Mouse (Mus musculus) MEL (cell line): ENCODE measurements at regions not wholly inside any gene's neighbourhood (a gene's known extent, or its start where the extent isn't known, plus 50 kb on each side); places are given as distances from the start of the nearest gene placed in this dataset.

ENCODE experiments used
- DNase-seq: peaks from one replicate; pipeline ENCODE4 v3.0.0; 2011; ENCODE audit warnings: low read depth, low spot score
- H3K27ac ChIP-seq: 2 replicates; pipeline ENCODE4 v1.5.1; 2012; ENCODE audit warnings: low read depth, mild to moderate bottlenecking, control low read depth, low read length, moderate library complexity; ENCODE audit not compliant: control insufficient read depth
- H3K27me3 ChIP-seq, 2 experiments: fragments of 150-350 bp in 1 of 2; sonication (generic) in 1 of 2; 2 replicates each; pipeline ENCODE4 v1.6.1; 2012; ENCODE audit warnings: low read length in 2 of 2, mild to moderate bottlenecking in 2 of 2, improper control_type of control experiment in 1 of 2, moderate library complexity in 1 of 2; ENCODE audit not compliant: insufficient read depth in 2 of 2, control insufficient read depth in 1 of 2
- H3K36me3 ChIP-seq, 2 experiments: 2 replicates each; pipeline ENCODE4 v1.6.1; 2012 to 2014; ENCODE audit warnings: low read length in 2 of 2, improper control_type of control experiment in 1 of 2, inconsistent platforms in 1 of 2, mild to moderate bottlenecking in 1 of 2; ENCODE audit not compliant: insufficient read depth in 2 of 2, control insufficient read depth in 1 of 2
- H3K4me1 ChIP-seq, 2 experiments: fragments of 150-350 bp in 1 of 2; sonication (generic) in 1 of 2; 2 replicates each; pipeline ENCODE4 v1.6.1; 2012; ENCODE audit warnings: low read length in 2 of 2, improper control_type of control experiment in 1 of 2, mild to moderate bottlenecking in 1 of 2; ENCODE audit not compliant: insufficient read depth in 2 of 2, control insufficient read depth in 1 of 2
- H3K4me3 ChIP-seq, 2 experiments: fragments of 150-350 bp in 1 of 2; sonication (generic) in 1 of 2; 2 replicates each; pipeline ENCODE4 v1.5.1; 2012; ENCODE audit warnings: low read depth in 2 of 2, low read length in 2 of 2, mild to moderate bottlenecking in 2 of 2, moderate library complexity in 2 of 2, control low read depth in 1 of 2, improper control_type of control experiment in 1 of 2; ENCODE audit not compliant: control insufficient read depth in 1 of 2, insufficient read depth in 1 of 2
- H3K79me2 ChIP-seq: 2 replicates; pipeline ENCODE4 v1.6.1; 2012; ENCODE audit warnings: mild to moderate bottlenecking, low read length, moderate library complexity; ENCODE audit not compliant: control insufficient read depth, poor library complexity, insufficient read depth
- H3K9ac ChIP-seq: 2 replicates; pipeline ENCODE4 v1.6.1; 2012; ENCODE audit warnings: low read depth, mild to moderate bottlenecking, control low read depth, low read length, moderate library complexity; ENCODE audit not compliant: control insufficient read depth, poor library complexity, severe bottlenecking
- H3K9me3 ChIP-seq: fragments of 150-350 bp; sonication (generic); replicated peaks from 2 replicates; pipeline ENCODE4 v1.6.1; 2012; ENCODE audit warnings: mild to moderate bottlenecking, low read length, improper control_type of control experiment, moderate library complexity; ENCODE audit not compliant: insufficient read depth
- CHD1 ChIP-seq: IDR thresholded peaks from 2 replicates; pipeline ENCODE4 v1.6.1; 2012; ENCODE audit warnings: low read depth, mild to moderate bottlenecking, inconsistent platforms, low read length, improper control_type of control experiment
- CHD2 ChIP-seq: IDR thresholded peaks from 2 replicates; pipeline ENCODE4 v1.6.1; 2011; ENCODE audit warnings: low read length, improper control_type of control experiment
- E2F4 ChIP-seq: IDR thresholded peaks from 2 replicates; pipeline ENCODE4 v1.6.1; 2011; ENCODE audit warnings: low read depth, low read length, improper control_type of control experiment, borderline replicate concordance
- EP300 ChIP-seq, 2 experiments: IDR thresholded peaks; 2 replicates each; pipeline ENCODE4 v1.6.1; 2011; ENCODE audit warnings: improper control_type of control experiment in 2 of 2, low read length in 2 of 2, low read depth in 1 of 2, mild to moderate bottlenecking in 1 of 2
- ETS1 ChIP-seq: IDR thresholded peaks from 2 replicates; pipeline ENCODE4 v1.6.1; 2012; ENCODE audit warnings: low read depth, mild to moderate bottlenecking, inconsistent platforms, low read length, improper control_type of control experiment, moderate library complexity
- GABPA ChIP-seq: IDR thresholded peaks from 2 replicates; pipeline ENCODE4 v1.6.1; 2012; ENCODE audit warnings: low read depth, mild to moderate bottlenecking, inconsistent platforms, low read length, improper control_type of control experiment, moderate library complexity
- HCFC1 ChIP-seq: IDR thresholded peaks from 2 replicates; pipeline ENCODE4 v1.6.1; 2012; ENCODE audit warnings: low read depth, mild to moderate bottlenecking, inconsistent platforms, low read length, improper control_type of control experiment, moderate library complexity
- MAFK ChIP-seq: IDR thresholded peaks from 2 replicates; pipeline ENCODE4 v1.6.1; 2011; ENCODE audit warnings: low read depth, mild to moderate bottlenecking, low read length, improper control_type of control experiment, borderline replicate concordance
- MAX ChIP-seq: IDR thresholded peaks from 2 replicates; pipeline ENCODE4 v1.6.1; 2011; ENCODE audit warnings: low read length, improper control_type of control experiment
- MXI1 ChIP-seq: IDR thresholded peaks from 2 replicates; pipeline ENCODE4 v1.6.1; 2011; ENCODE audit warnings: mild to moderate bottlenecking, low read depth, low read length, improper control_type of control experiment
- MYB ChIP-seq: IDR thresholded peaks from 2 replicates; pipeline ENCODE4 v1.6.1; 2011; ENCODE audit warnings: mild to moderate bottlenecking, low read depth, low read length, improper control_type of control experiment
- NRF1 ChIP-seq: IDR thresholded peaks from 2 replicates; pipeline ENCODE4 v1.6.1; 2014; ENCODE audit warnings: low read depth, mild to moderate bottlenecking, inconsistent platforms, low read length, improper control_type of control experiment, moderate library complexity; ENCODE audit not compliant: poor library complexity, insufficient read depth, severe bottlenecking
- POLR2AphosphoS2 ChIP-seq: IDR thresholded peaks from 2 replicates; pipeline ENCODE4 v1.6.1; 2011; ENCODE audit warnings: low read length, improper control_type of control experiment
- RCOR1 ChIP-seq: IDR thresholded peaks from 2 replicates; pipeline ENCODE4 v1.6.1; 2012; ENCODE audit warnings: low read depth, mild to moderate bottlenecking, inconsistent platforms, low read length, improper control_type of control experiment
- SMC3 ChIP-seq: IDR thresholded peaks from 2 replicates; pipeline ENCODE4 v1.6.1; 2011; ENCODE audit warnings: low read depth, low read length, improper control_type of control experiment
- TBP ChIP-seq: IDR thresholded peaks from 2 replicates; pipeline ENCODE4 v1.8.0; 2011; ENCODE audit warnings: low read depth, low read length, improper control_type of control experiment
- TCF12 ChIP-seq: IDR thresholded peaks from 2 replicates; pipeline ENCODE4 v1.6.1; 2014; ENCODE audit warnings: low read depth, mild to moderate bottlenecking, inconsistent platforms, low read length, improper control_type of control experiment, moderate library complexity
- USF2 ChIP-seq, 2 experiments: IDR thresholded peaks; 2 replicates each; pipeline ENCODE4 v1.6.1; 2011 to 2012; ENCODE audit warnings: improper control_type of control experiment in 2 of 2, low read length in 2 of 2, borderline replicate concordance in 1 of 2, inconsistent platforms in 1 of 2, low read depth in 1 of 2, mild to moderate bottlenecking in 1 of 2; ENCODE audit not compliant: insufficient read depth in 1 of 2
- ZKSCAN1 ChIP-seq: IDR thresholded peaks from 2 replicates; pipeline ENCODE4 v1.6.1; 2012; ENCODE audit warnings: low read depth, mild to moderate bottlenecking, inconsistent platforms, low read length, improper control_type of control experiment, moderate library complexity
- ZMIZ1 ChIP-seq: IDR thresholded peaks from 2 replicates; pipeline ENCODE4 v1.6.1; 2012; ENCODE audit warnings: low read depth, mild to moderate bottlenecking, inconsistent platforms, low read length, improper control_type of control experiment, moderate library complexity
- ZNF384 ChIP-seq: IDR thresholded peaks from 2 replicates; pipeline ENCODE4 v1.6.1; 2012; ENCODE audit warnings: low read depth, mild to moderate bottlenecking, inconsistent platforms, low read length, improper control_type of control experiment

DNA sequence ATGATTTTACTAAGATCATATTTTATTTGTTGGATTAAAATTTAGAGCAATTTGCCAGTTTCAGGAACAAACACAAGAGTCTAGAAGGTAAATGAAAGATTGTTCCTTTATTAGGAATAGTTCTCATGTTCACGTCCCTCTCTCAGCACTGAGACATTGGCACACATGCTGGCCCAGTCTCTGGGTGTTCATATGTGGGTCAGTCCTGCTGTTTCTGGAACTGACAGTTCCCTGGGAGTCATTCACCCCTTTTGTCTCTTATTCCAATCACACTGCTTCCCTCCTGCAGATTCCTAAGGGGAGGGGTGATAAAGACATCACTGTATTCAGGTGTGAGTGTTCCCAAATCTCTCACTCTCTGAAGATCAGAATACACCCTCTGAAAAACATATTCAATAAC, 311.1 kb downstream of the Serpinb8 start:
- Histone ChIP-seq H3K79me2 (no peaks in the 10 kb centered on the region), H3K4me1 (no peaks in the 10 kb centered on the region), H3K9me3 (no peaks in the 10 kb centered on the region), H3K27me3 (no peaks in the 10 kb centered on the region), H3K9ac (no peak overlapping the region)
- no peak for TF ChIP-seq ZMIZ1
- no peak for TF ChIP-seq CHD1
- TF ChIP-seq MAFK = no peak
- no peak for TF ChIP-seq CHD2
- no peak for TF ChIP-seq E2F4
- TF ChIP-seq POLR2AphosphoS2 = no peak
- no peak for TF ChIP-seq HCFC1
- no peak for TF ChIP-seq MXI1
- no peak for TF ChIP-seq TCF12
- no peak for TF ChIP-seq MAX
- no peak for TF ChIP-seq ETS1
- TF ChIP-seq TBP = no peak
- TF ChIP-seq SMC3 = no peak
- TF ChIP-seq GABPA = no peak
- TF ChIP-seq NRF1 = no peak
- TF ChIP-seq ZKSCAN1 = no peak
- no peak for TF ChIP-seq EP300 (IDR thresholded peaks at IDR 0.05; ENCODE audit: low read depth in 1 of 2, low read length in 2 of 2)
- no peak for TF ChIP-seq RCOR1
- TF ChIP-seq, all 39 proteins: peak for 0
- Histone ChIP-seq H3K36me3 (no peaks in the 10 kb centered on the region), H3K4me3 (no peak overlapping the region), H3K27ac (no peak overlapping the region)
- DNase-seq = no peak

DNA sequence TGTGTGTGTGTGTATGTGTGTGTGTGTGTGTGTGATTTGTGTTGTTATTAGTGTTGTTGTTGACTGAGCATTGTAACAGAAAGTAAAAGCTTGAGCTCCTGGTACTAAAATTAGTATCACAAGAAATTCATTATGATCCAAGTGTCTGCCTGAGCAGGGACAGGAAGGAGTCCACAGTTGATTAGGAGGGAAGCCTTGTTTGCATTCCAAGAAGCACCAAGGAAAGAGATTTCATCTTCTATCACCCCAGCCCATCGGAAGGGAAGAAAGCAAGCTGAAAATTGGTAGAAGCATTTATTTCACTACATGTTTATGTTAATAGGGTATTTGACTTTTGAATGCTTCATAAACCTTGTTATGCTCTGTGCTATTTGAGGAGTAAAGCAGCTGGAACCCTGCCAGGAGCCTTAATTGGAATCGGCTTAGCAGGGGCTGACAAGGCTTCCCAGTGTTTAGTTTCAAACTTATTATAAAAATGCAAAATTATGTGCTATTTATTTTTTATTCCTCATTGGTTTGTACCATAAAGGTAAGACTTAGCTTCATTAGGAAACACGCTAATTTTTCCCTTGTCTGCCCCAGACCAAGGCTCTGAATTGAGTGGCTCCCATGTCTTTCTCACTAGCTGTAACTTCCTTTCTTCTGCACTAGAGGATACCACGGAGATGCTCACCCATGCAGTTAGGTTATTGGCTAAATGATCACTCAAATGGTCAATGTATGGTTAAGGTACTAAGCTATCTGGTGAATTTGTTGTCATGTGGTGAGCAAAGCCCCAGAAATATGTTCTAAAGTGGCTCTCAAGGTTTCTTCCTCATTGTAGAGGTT, 318.6 kb downstream of the Serpinb8 start:
- DNase-seq = no peak
- no peaks in the 10 kb centered on the region for H3K9me3 ChIP-seq
- H3K27me3 ChIP-seq = no peaks in the 10 kb centered on the region
- TF ChIP-seq MYB (no peak), HCFC1 (no peak), ETS1 (no peak), CHD1 (no peak), ZNF384 (no peak), USF2 (IDR thresholded peaks at IDR 0.05; ENCODE audit: borderline replicate concordance in 1 of 2, insufficient read depth in 1 of 2, low read depth in 1 of 2, low read length in 2 of 2) (no peak), MAFK (no peak), E2F4 (no peak)
- no peaks in the 10 kb centered on the region for H3K4me1 ChIP-seq
- no peaks in the 10 kb centered on the region for H3K36me3 ChIP-seq
- H3K27ac ChIP-seq = no peak overlapping the region
- no peak overlapping the region for H3K4me3 ChIP-seq
- H3K9ac ChIP-seq = no peak overlapping the region
- no peaks in the 10 kb centered on the region for H3K79me2 ChIP-seq
